Mouse (Mus musculus): ENCODE measurements around the gene Ap1b1.
A peak's percentile ranks its signal among the peaks of the same experiment; 100 is the strongest.

The Ap1b1 gene

GRCm38 (mm10) chr11:4986695-4987486 is at the start of gene Ap1b1:
Ap1b1 (plus strand) TSS chr11:4986824.
- peak; percentile 92 to 96 for DNase-seq (ENCODE audit: low spot score in 2 of 2)

GRCm38 (mm10) chr11:4946530-4946929 is 40.1 kb upstream of the Ap1b1 start:
- no peak for DNase-seq (ENCODE audit: low spot score in 2 of 2)

- DNase-seq (ENCODE audit: low spot score in 2 of 2): peak; percentile 12 to 58
These were observed 39.4 kb upstream of the Ap1b1 start for GRCm38 (mm10) chr11:4946947-4947812.

GRCm38 (mm10) chr11:4947813-4948174 is 38.8 kb upstream of the Ap1b1 start, which contains the start of gene Nefh:
Nefh (minus strand) TSS chr11:4948064.
- DNase-seq (ENCODE audit: low spot score in 2 of 2): no peak

DNA sequence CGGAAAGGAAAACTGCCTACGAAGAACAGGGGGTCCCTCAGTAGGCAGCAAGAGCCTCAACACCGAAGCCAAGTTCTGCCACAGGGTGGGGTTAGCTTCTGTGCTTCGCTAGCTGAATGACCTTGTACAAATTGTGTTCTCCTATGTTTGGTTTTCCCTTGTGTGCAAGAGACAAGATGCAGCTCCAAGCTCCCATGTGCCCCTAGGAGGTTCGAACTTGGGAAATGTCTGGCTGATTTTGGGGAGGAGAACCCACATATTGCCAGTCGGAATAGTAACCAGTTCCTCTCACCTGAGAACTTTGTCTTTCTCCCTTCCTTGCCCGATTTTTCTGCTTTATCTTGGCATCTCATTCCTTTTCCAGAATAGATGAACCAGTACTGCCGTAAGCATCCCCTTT is 37.8 kb upstream of the Ap1b1 start:
- DNase-seq (ENCODE audit: low spot score in 2 of 2): no peak

- DNase-seq (ENCODE audit: low spot score in 2 of 2): no peak
These were observed 37.2 kb upstream of the Ap1b1 start for GRCm38 (mm10) chr11:4949256-4950044.

GRCm38 (mm10) chr11:4953401-4953800 is 33.2 kb upstream of the Ap1b1 start:
- DNase-seq (ENCODE audit: low spot score in 2 of 2): no peak

DNA sequence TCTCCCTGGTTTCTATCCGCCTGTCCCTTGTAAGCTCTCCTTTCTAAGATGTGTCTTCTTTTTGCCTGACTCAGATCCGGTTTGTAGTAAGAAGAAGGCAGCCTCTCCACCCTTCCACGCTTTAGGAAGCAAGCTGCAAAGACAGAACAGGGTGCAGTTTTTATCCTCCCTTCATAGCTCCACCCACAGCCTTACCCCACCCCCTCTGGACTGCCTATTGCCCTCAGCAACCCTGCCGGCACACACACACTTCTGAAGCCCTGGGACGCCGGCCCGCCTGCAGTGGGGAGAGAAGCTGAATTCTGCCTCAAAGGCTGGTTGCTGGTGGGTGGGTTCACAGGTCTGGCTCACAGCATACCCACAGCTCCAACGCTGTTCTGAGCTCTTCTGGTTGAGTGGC is 32.7 kb upstream of the Ap1b1 start:
- DNase-seq (ENCODE audit: low spot score in 2 of 2): no peak

DNA sequence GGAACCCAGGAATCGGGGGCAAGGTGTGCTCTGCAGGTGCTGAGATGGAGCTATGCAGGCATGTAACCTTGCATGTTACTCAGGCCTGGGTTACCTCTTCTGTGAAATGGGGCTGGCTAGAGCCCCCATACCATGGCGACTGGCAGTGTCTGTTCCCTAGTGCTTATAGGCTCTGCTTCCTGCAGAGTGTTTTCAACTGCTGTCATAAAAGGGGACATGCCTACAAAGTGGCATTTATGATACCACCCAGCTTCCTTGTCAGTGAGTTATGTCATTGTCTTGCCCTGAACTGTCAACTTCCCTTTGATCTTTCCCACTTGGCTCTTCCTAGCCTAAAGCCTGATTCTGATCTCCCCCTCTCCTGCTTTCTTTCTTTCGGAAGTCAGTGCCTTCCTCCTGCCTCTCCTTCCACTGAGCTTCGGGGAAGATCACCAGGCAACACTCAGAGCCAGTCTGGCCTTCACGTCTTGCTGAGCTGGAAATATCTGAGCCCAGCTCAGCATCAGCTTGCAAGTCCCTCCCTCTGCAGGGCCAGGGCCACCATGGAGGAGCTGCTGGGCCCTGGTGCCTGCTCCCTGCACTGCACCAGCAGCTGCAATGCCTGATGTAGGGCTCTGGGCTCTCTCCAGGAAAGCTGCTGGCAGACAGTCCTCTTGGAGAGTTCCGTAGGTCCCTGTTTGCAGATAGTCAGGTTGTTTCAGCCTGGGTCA is 23.4 kb upstream of the Ap1b1 start:
- no peak for DNase-seq (ENCODE audit: low spot score in 2 of 2)

GRCm38 (mm10) chr11:4966325-4966724 is 20.3 kb upstream of the Ap1b1 start:
- DNase-seq (ENCODE audit: low spot score in 2 of 2): no peak

- DNase-seq (ENCODE audit: low spot score in 2 of 2): no peak
These were observed 19.7 kb upstream of the Ap1b1 start for GRCm38 (mm10) chr11:4966888-4967287.

DNA sequence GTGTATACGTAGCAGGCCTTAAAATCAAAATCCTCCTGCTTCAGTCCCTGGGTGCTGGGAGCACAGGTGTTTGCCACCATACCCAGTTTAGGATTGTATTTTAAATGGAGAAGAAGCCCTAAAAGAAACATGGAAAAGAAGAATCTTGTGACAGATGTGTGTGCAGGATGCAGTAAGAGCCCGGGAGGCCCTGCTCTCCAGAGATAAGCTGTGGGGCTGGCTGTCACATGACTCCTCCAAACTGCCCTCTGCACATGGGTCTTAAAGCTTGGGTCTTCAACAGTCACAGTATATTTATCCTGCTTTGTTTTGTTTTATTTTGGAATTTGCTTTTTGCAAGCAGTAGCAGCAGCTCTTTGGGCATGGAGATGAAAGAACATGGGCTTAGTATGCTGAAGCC is 19.1 kb upstream of the Ap1b1 start:
- DNase-seq (ENCODE audit: low spot score in 2 of 2): no peak

- DNase-seq (ENCODE audit: low spot score in 2 of 2): no peak
These were observed 18.2 kb upstream of the Ap1b1 start for GRCm38 (mm10) chr11:4968376-4968775.

DNA sequence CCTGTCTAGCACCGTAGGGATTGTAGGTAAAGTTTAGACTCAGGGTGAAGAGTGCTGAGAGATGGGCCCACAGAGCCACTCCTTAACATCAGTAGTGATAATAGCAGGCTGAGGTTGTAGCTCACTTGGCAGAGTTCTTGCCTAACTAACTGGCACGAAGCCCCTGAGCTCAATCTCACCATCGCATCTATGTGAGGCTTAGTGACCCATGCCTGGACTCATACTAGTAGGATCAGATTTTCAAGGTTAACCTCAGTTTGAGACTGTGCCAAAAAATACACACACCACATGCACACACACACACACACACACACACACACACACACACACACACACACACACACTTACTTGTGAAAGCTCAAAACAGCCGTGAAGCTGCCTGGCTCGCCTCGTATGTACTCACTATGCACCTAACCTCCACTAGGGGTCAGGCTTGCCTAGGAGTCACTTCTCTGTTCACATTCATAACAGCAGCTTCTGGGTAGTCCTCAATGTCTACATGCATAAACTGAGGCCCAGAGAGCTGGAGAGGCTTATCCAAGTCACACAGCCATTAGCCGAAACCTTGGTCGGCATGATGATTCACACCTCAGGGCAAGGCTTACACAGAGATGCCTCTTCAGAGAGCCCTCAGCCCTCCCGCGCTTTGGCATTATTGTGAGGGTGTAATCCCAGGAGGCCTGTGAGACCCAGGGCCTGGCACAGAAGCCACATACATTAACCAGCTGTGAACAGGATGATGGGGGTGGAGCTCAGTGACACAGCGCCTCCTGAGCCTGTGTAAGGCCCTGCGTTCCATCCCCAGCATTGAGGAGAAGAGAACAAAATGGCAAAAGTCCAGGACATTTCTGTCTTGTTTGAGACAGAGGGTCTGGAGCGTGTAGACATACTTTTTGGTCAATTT is 13.4 kb upstream of the Ap1b1 start:
- peak; percentile 47 to 63 for DNase-seq (ENCODE audit: low spot score in 2 of 2)

DNA sequence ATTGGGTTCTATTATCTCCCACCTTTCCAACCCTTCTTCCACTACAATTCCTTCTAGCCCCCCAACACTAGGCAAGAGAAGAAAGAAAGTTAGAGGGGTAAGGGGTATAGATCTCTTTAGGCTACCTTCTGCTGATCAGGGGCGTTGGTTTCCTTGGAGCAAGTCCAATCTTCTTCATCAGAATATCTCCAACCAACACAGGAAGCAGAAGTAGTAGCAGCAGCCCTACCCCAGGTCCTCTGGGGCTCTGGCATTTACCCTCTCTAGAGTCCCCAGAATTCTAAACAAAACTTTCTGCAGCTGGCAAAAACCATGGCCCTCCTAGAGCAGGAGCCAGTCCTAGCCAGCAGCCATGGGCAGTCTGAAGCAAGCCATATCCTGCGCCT is 12.8 kb upstream of the Ap1b1 start:
- no peak for DNase-seq (ENCODE audit: low spot score in 2 of 2)

- DNase-seq (ENCODE audit: low spot score in 2 of 2): no peak
These were observed 12.1 kb upstream of the Ap1b1 start for GRCm38 (mm10) chr11:4974376-4975122.

- DNase-seq (ENCODE audit: low spot score in 2 of 2): peak; percentile 57 to 77
These were observed 11.0 kb upstream of the Ap1b1 start for GRCm38 (mm10) chr11:4975623-4976022.

DNA sequence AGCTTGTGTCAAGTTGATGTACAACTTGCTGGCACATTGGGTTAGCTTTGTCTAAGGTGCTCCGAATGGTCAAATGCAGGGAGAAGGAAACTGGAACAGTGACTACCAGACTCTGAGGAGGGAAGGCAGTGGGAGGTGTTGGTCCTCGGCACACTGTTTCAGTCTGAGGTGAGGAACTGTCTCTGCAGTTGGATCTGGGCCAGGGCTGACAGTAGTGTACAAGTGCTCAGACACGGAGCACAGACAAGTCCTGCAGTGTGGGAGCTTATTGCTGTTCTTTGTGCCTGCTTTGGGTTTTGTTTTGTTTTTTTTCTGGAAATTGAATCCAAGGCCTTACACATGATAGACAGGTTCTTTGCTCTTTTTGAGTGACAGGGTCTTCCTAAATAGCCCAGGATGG is 3.6 kb upstream of the Ap1b1 start:
- DNase-seq (ENCODE audit: low spot score in 2 of 2): no peak

GRCm38 (mm10) chr11:4983538-4983937 is 3.1 kb upstream of the Ap1b1 start:
- no peak for DNase-seq (ENCODE audit: low spot score in 2 of 2)

DNA sequence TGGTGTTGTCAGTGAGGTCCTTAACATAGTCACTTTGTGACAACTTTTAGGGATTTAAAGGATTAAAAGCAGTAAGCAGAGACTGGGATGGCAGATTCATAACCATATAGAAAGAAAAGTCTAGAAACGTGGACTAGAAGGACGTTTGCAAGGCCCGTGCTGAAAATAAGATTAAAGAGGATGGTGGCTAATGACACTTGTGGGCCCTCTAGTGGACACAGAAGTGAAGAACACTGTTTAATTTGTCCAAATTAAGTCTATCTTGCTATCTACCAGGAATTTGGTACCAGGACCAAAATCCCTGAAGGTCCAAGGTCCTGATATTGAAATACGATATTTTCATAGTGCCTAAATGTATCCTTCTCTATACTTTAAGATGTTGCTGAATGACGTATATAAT is 2.4 kb upstream of the Ap1b1 start:
- peak; percentile 34 to 35 for DNase-seq (ENCODE audit: low spot score in 2 of 2)
